Mouse (Mus musculus) ES-Bruce4 (cell line): ENCODE data around the gene Sf3a2.

Source experiments
- CTCF ChIP-seq: IDR thresholded peaks from one replicate; pipeline ENCODE4 v1.8.1; 2011; ENCODE audit warnings: low read depth, low read length
- EP300 ChIP-seq: IDR thresholded peaks from 2 replicates; pipeline ENCODE4 v1.6.1; 2011; ENCODE audit warnings: low read depth, low read length; ENCODE audit not compliant: insufficient read depth
- POLR2A ChIP-seq: IDR thresholded peaks from one replicate; pipeline ENCODE4 v1.8.1; 2011; ENCODE audit warnings: low read length; ENCODE audit not compliant: insufficient read depth

GRCm38 (mm10) chr10:80845732-80846131 lies 47.7 kb downstream of the Sf3a2 start:
- no peak for TF ChIP-seq CTCF
- no peak for TF ChIP-seq POLR2A
- no peak for TF ChIP-seq EP300
